Mouse (Mus musculus) liver, embryonic 12.5 days (tissue): Measurements from ENCODE around the gene Tbxas1. TPM values are rescaled to one million over a fixed set of nuclear protein-coding genes. Genes with fewer than 3 reads are reported as not detected.

Experiments used
- ATAC-seq: fragments of 200-750 bp; cut with Nextera tagmentation; 2 replicates; pipeline ENCODE4 v1.8.0; 2017; ENCODE audit warnings: moderate number of reproducible peaks, mild to moderate bottlenecking, moderate library complexity
- H3K27ac ChIP-seq: fragments of 300-500 bp; sonication (generic); 2 replicates; pipeline ENCODE4 v1.5.1; 2016; ENCODE audit warnings: mild to moderate bottlenecking
- H3K27me3 ChIP-seq: fragments of 300-500 bp; sonication (generic); replicated peaks from 2 replicates; pipeline ENCODE4 v1.6.1; 2016; ENCODE audit warnings: mild to moderate bottlenecking, moderate library complexity
- H3K36me3 ChIP-seq: fragments of 300-500 bp; sonication (generic); 2 replicates; pipeline ENCODE4 v1.6.1; 2016; ENCODE audit warnings: mild to moderate bottlenecking, moderate library complexity
- H3K4me1 ChIP-seq: fragments of 300-500 bp; sonication (generic); 2 replicates; pipeline ENCODE4 v1.6.1; 2016
- H3K4me2 ChIP-seq: fragments of 300-500 bp; sonication (generic); 2 replicates; pipeline ENCODE4 v1.6.1; 2016; ENCODE audit warnings: mild to moderate bottlenecking, moderate library complexity
- H3K4me3 ChIP-seq: fragments of 300-500 bp; sonication (generic); 2 replicates; pipeline ENCODE4 v1.5.1; 2016; ENCODE audit warnings: mild to moderate bottlenecking, moderate library complexity
- H3K9ac ChIP-seq: fragments of 300-500 bp; sonication (generic); 2 replicates; pipeline ENCODE4 v1.6.1; 2016; ENCODE audit warnings: mild to moderate bottlenecking, moderate library complexity
- H3K9me3 ChIP-seq: fragments of 300-500 bp; sonication (generic); replicated peaks from 2 replicates; pipeline ENCODE4 v1.6.1; 2016; ENCODE audit warnings: mild to moderate bottlenecking, moderate library complexity
- WGBS: fragments of 180-500 bp; shearing (Covaris S2); methylation state at CpG from one replicate; pipeline ENCODE4 v1.1.7; 2016; ENCODE audit not compliant: insufficient replicate concordance; 5-methylcytosine and 5-hydroxymethylcytosine counted together
- polyA plus RNA-seq: library from polyadenylated mRNA; unstranded; fragments of >200 nt; fragmentation: Nextera tagmentation; extraction: Ambion mirVana; gene quantifications from 2 replicates; pipeline ENCODE4 v1.2.1, GENCODE M21; 2016

Gene Tbxas1
- polyA plus RNA-seq, 1 experiment from 2014 or later, result 12.9 TPM

- H3K4me3 ChIP-seq, result no peak overlapping the region
- H3K27ac ChIP-seq, result no peak overlapping the region
- no peak overlapping the region for H3K9ac ChIP-seq
- WGBS, result 36% methylated on average over 4 of the region's 4 CpGs
- H3K4me2 ChIP-seq, result no peak overlapping the region
- no peaks in the 10 kb centered on the region for H3K9me3 ChIP-seq
- peaks cover 9% of the 10 kb centered on the region; the same call in 1 of the 2 replicates for H3K27me3 ChIP-seq
- peaks cover 20% of the 10 kb centered on the region for H3K4me1 ChIP-seq
- ATAC-seq, result no peak
- no peaks in the 10 kb centered on the region for H3K36me3 ChIP-seq
Observed at GRCm38 (mm10) chr6:38982656-38983055, 107.5 kb downstream of the Tbxas1 start.

DNA sequence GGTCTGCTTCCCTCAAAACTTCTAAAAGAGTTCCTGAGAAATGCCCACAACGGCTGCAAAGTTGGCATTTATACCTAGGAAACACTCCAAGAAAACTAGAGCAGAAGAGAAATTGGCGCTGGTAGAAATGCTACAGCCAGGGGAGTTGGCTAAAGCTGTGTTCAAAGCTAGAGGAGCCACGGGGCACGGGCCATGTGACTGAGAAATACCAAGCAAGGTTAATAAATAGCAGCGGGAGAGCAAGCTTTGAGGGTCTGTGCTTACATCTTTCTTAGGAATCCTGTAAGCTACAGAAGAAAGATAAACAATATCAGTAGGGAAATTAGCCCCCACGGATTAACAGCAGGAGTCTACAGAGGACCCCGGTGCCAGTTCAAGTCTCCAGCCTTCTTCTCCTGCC, 107.9 kb downstream of the Tbxas1 start:
- peaks cover 12% of the 10 kb centered on the region; the same call in 1 of the 2 replicates for H3K27me3 ChIP-seq
- H3K4me2 ChIP-seq, result no peak overlapping the region
- 63% methylated on average over 7 of the region's 7 CpGs for WGBS
- H3K27ac ChIP-seq, result no peak overlapping the region
- no peaks in the 10 kb centered on the region for H3K9me3 ChIP-seq
- no peaks in the 10 kb centered on the region for H3K36me3 ChIP-seq
- no peak overlapping the region for H3K9ac ChIP-seq
- peaks cover 20% of the 10 kb centered on the region for H3K4me1 ChIP-seq
- no peak overlapping the region for H3K4me3 ChIP-seq
- no peak for ATAC-seq

DNA sequence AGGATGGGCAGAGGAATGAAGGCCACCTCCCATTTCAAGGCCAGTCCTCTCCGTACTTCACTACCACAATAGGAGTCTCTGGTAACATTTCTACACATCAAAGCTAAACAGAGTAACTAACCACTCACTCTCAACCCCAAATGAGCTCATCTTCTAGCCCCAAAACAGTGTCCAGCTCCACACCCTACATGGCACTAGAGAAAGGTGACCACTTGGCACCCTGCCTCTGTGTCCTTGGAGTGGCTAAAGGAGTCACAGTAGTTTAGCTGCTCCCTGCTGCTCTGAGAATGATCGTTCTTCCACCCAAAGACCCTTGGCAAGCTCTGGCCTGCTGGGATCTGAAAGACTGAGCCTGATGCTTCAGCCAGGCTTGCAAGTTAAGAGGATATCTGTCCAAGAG, 109.4 kb downstream of the Tbxas1 start:
- no peak overlapping the region for H3K4me2 ChIP-seq
- peaks cover 15% of the 10 kb centered on the region for H3K4me1 ChIP-seq
- H3K4me3 ChIP-seq, result no peak overlapping the region
- no peak overlapping the region for H3K27ac ChIP-seq
- no peak for ATAC-seq
- WGBS, result 81% methylated on average over 2 of the region's 2 CpGs
- peaks cover 15% of the 10 kb centered on the region; the same call in 1 of the 2 replicates for H3K27me3 ChIP-seq
- no peaks in the 10 kb centered on the region for H3K36me3 ChIP-seq
- H3K9me3 ChIP-seq, result no peaks in the 10 kb centered on the region
- H3K9ac ChIP-seq, result no peak overlapping the region

DNA sequence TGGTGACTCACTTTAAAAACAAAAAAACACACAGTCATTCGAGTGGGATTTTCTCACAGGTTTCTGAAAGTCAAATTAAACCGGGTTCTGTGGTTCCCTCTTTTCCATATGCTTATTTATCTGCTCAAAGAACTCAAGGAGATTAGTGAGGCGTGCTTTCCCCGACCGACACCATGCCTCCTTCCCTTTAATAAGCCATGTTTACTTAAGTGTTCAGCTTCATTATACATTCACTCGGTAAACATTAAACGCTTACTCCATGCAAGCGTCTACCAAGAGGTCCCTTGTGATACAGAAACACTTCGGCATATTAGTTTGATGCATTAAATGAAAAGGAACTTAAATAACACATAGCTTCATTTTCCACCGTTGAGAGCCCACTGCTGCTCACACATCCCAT, 111.4 kb downstream of the Tbxas1 start:
- 63% methylated on average over 10 of the region's 10 CpGs for WGBS

DNA sequence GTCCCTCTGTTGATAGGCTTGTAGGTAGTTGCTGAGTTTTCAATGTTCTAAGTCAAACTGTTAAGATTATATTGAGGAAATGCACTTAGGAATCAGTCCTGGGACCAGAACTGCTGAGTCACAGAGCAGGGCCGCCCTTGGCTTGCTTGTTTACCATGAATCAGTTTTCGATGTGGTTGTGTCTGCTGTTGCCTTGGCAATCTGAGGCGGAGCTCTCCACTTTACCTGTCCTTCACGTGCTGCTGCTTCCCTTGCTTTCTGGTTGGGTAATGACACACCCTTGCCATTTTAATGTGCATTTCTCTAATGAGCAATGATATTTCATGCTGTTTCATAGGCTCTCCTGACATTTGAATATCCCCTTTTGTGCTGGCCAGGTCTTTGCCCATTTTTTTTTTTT, 116.8 kb downstream of the Tbxas1 start:
- 18% methylated on average over 4 of the region's 4 CpGs for WGBS
- no peak overlapping the region for H3K27ac ChIP-seq
- no peaks in the 10 kb centered on the region for H3K36me3 ChIP-seq
- H3K4me2 ChIP-seq, result no peak overlapping the region
- peaks cover 6% of the 10 kb centered on the region for H3K27me3 ChIP-seq
- peak; percentile 85 for ATAC-seq
- peaks cover 14% of the 10 kb centered on the region for H3K4me1 ChIP-seq
- no peak overlapping the region for H3K9ac ChIP-seq
- no peaks in the 10 kb centered on the region for H3K9me3 ChIP-seq
- H3K4me3 ChIP-seq, result no peak overlapping the region

More for the DNA sequence above, 111.4 kb downstream of the Tbxas1 start:
- Histone ChIP-seq H3K9ac (no peak overlapping the region), H3K4me2 (no peak overlapping the region), H3K27ac (no peak overlapping the region), H3K4me3 (no peak overlapping the region), H3K27me3 (peaks cover 15% of the 10 kb centered on the region; the same call in 1 of the 2 replicates), H3K4me1 (peaks cover 12% of the 10 kb centered on the region), H3K9me3 (no peaks in the 10 kb centered on the region), H3K36me3 (no peaks in the 10 kb centered on the region)
- ATAC-seq, result no peak

DNA sequence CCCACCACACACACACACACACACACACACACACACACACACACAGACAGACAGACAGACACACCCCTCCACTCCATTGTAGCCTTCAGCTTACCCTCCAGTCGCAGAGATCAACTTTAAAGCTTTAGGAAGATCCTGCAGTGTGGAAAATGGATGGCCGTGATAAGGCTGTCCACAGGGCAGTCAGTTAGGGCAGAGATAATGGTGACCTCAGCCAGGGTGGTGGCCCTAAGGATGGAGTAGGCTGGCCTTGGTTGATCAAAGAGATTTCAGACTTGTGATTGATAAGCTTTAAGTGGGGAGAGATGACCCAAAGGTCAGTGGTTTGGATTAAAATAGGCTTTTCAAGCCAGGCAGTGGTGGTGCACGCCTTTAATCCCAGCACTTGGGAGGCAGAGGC, 120.6 kb downstream of the Tbxas1 start:
- Histone ChIP-seq H3K27ac (no peak overlapping the region), H3K36me3 (no peaks in the 10 kb centered on the region), H3K9me3 (no peaks in the 10 kb centered on the region), H3K27me3 (no peaks in the 10 kb centered on the region; the same call in 1 of the 2 replicates), H3K9ac (no peak overlapping the region), H3K4me1 (peaks cover 14% of the 10 kb centered on the region), H3K4me2 (no peak overlapping the region), H3K4me3 (no peak overlapping the region)
- 31% methylated on average over 3 of the region's 3 CpGs for WGBS
- ATAC-seq, result no peak

- 68% methylated on average over 4 of the region's 4 CpGs for WGBS
- no peak for ATAC-seq
- no peak overlapping the region for H3K27ac ChIP-seq
Observed at GRCm38 (mm10) chr6:38997838-38998237, 122.6 kb downstream of the Tbxas1 start.

GRCm38 (mm10) chr6:39003126-39003525, 127.9 kb downstream of the Tbxas1 start:
- no peak overlapping the region for H3K27ac ChIP-seq
- no peak overlapping the region for H3K9ac ChIP-seq
- no peak overlapping the region for H3K4me2 ChIP-seq
- ATAC-seq, result no peak
- no peaks in the 10 kb centered on the region for H3K27me3 ChIP-seq
- H3K36me3 ChIP-seq, result no peaks in the 10 kb centered on the region
- H3K4me3 ChIP-seq, result no peak overlapping the region
- no peaks in the 10 kb centered on the region for H3K9me3 ChIP-seq
- H3K4me1 ChIP-seq, result no peaks in the 10 kb centered on the region
- 66% methylated on average over 7 of the region's 7 CpGs for WGBS

More at GRCm38 (mm10) chr6:38997838-38998237, 122.6 kb downstream of the Tbxas1 start:
- no peaks in the 10 kb centered on the region; the same call in 1 of the 2 replicates for H3K4me1 ChIP-seq
- no peak overlapping the region for H3K9ac ChIP-seq
- no peaks in the 10 kb centered on the region for H3K9me3 ChIP-seq
- no peaks in the 10 kb centered on the region for H3K36me3 ChIP-seq
- no peaks in the 10 kb centered on the region; the same call in 1 of the 2 replicates for H3K27me3 ChIP-seq
- H3K4me3 ChIP-seq, result no peak overlapping the region
- no peak overlapping the region for H3K4me2 ChIP-seq

DNA sequence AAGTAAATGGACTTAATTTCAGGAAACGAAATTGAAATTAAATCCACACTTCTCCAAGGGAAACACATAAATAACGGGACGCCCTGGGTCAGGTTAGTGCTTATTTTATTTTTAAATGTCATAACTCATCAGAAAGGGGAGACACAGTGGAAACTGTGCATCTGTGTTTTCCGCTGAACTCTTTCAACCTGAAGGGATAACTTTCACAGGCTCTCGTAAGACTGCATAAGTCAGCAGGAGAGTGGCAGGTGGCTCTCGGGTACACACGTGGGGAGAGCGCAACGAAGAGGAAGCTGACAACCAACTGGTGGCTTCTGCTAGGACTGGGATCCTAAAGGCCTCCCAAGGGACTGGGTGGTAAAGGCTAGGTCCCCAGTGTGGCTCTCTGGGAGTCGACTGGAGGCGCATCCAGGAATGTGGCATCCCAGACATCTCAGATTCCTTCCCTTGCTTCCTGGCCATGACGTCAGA, 128.8 kb downstream of the Tbxas1 start:
- no peak for ATAC-seq
- WGBS, result 68% methylated on average over 12 of the region's 12 CpGs
- H3K36me3 ChIP-seq, result no peaks in the 10 kb centered on the region
- H3K9me3 ChIP-seq, result no peaks in the 10 kb centered on the region
- H3K27ac ChIP-seq, result no peak overlapping the region
- H3K4me2 ChIP-seq, result no peak overlapping the region
- H3K4me1 ChIP-seq, result no peaks in the 10 kb centered on the region
- H3K27me3 ChIP-seq, result no peaks in the 10 kb centered on the region
- H3K9ac ChIP-seq, result no peak overlapping the region
- no peak overlapping the region for H3K4me3 ChIP-seq

DNA sequence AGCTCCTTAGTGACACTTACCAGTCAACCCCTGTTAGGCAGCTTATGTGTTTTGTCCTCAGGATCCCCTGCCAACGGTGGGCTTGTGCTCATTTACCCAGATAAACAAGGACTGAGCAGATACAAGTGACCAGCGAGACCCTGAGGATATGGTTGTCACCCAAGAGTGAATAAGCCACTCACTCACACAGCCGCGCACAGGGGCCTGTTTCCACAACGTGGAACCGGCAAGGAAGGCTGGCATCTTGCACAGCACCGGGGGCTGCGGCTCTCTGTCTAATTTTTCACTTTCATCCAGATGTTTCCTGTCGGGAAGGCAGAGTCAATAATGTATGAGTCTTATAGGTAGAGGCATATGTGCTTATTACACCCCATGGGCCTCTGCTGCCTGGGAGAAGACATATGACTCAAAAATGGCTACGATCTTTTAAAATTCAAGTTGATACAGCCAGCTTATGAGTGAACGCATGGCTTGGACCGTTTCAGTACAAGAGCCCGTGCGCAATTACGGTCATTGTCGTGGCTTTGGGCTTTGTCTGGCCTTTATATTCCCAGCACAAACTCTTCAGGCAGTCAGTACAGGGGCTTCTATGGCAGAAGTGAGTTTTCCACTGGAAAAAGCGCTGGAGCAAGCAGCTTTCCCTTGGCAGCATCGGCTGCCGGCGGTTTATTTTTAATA, 130.2 kb downstream of the Tbxas1 start:
- H3K27ac ChIP-seq, result no peak overlapping the region
- H3K4me1 ChIP-seq, result no peaks in the 10 kb centered on the region
- H3K9me3 ChIP-seq, result no peaks in the 10 kb centered on the region
- WGBS, result 81% methylated on average over 20 of the region's 20 CpGs
- H3K9ac ChIP-seq, result no peak overlapping the region
- no peaks in the 10 kb centered on the region for H3K36me3 ChIP-seq
- no peak for ATAC-seq
- no peak overlapping the region for H3K4me3 ChIP-seq
- H3K4me2 ChIP-seq, result no peak overlapping the region
- H3K27me3 ChIP-seq, result no peaks in the 10 kb centered on the region

DNA sequence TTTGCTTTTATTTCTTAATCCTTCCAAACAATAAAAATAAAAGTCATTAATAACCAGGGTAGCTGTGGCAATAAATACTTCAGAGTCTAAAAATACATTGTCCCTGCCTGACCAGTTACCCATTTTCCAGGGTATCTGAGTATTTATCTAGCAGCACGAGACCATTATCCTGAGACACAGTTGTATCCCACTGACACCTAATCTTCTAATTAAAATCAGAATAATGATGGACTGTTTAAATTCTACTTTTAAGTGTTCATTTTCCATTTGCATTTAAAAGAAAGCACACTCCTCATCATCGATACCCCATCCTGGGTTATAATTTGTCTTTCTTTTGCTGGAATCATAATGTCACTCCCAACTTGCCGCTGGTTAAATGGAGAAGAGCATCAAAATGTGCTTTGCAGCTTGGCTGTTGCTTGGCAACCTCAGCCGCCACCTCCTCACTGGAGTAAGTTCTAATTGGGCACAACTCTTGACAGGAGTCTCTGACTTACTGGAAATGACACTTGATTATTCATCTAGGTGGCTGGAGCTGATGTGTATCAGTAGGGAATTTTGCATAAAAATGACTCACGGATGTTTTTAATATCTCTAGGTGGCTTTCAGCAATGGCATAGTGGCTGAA, 130.9 kb downstream of the Tbxas1 start:
- no peaks in the 10 kb centered on the region for H3K9me3 ChIP-seq
- H3K4me1 ChIP-seq, result no peaks in the 10 kb centered on the region
- H3K4me2 ChIP-seq, result no peak overlapping the region
- no peak for ATAC-seq
- H3K9ac ChIP-seq, result no peak overlapping the region
- H3K27ac ChIP-seq, result no peak overlapping the region
- no peaks in the 10 kb centered on the region for H3K27me3 ChIP-seq
- H3K4me3 ChIP-seq, result no peak overlapping the region
- no peaks in the 10 kb centered on the region for H3K36me3 ChIP-seq
- 77% methylated on average over 5 of the region's 5 CpGs for whole genome bisulfite sequencing

DNA sequence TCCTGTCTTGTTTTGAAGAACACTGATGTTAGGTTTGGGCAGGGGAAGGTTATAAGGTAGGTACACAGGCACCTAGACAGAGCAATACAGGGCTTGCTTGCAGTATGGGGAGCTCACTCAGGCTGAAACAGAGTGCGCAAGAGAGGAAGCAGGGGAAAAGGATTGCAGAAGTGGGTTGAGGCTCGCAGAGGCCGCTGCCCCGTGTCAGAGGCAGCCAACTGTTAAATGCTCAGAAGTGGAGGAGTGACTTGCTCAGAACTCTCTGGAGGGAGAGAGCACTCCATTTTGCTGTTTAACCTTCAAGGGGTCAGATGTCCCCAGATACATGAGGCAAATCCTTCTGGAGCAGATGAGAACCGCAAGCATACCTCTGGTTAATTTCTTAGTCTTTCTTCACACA, 132.0 kb downstream of the Tbxas1 start:
- no peak for ATAC-seq
- Histone ChIP-seq H3K4me1 (no peaks in the 10 kb centered on the region), H3K36me3 (no peaks in the 10 kb centered on the region), H3K27ac (peak overlapping the region; percentile 21), H3K4me3 (no peak overlapping the region), H3K4me2 (no peak overlapping the region), H3K9ac (no peak overlapping the region), H3K9me3 (no peaks in the 10 kb centered on the region), H3K27me3 (no peaks in the 10 kb centered on the region)
- WGBS, result 37% methylated on average over 5 of the region's 5 CpGs
